Comparison of ENCODE assay signal across 10 mouse cellular contexts in genomic region chr6:124757909-124758848, GRCm38 (mm10). TPM values are rescaled to one million over a fixed set of nuclear protein-coding genes. Genes with fewer than 3 reads are reported as not detected.
DNase-seq lines count a peak whose midpoint lies in the region; ATAC-seq and TF ChIP-seq lines count a peak whose summit lies in the region.
"Had no signal": no experiment of that assay in that cellular context is flagged by ENCODE, and none has a peak within 500 bp of the region (broad histone marks: within the 10 kb centered on the region; RNA-seq: fewer than 3 reads in every experiment).

No protein-coding gene starts in this region.

- no peak overlapping the region for H3K4me3 ChIP-seq in liver, adult 2 months (ENCODE audit: insufficient read depth, low read depth, low read length)
- peak overlapping the region; percentile 85 for H3K4me3 ChIP-seq in intestine, postnatal 0 days (ENCODE audit: low read depth, low read length)
- peak overlapping the region; percentile 79 for H3K4me3 ChIP-seq in limb, embryonic 13.5 days
- H3K4me3 ChIP-seq in neural tube, embryonic 15.5 days (replicated peaks), result peak overlapping the region; percentile 74

- H3K36me3 ChIP-seq in liver, adult 2 months (ENCODE audit: control insufficient read depth, insufficient read depth, low read length), result peaks cover 2% of the 10 kb centered on the region; the same call in 1 of the 2 replicates
- no peaks in the 10 kb centered on the region for H3K36me3 ChIP-seq in intestine, postnatal 0 days (ENCODE audit: control insufficient read depth, insufficient read depth)
- H3K36me3 ChIP-seq in limb, embryonic 13.5 days, result peaks cover under 1% of the 10 kb centered on the region; the same call in 1 of the 2 replicates
- H3K36me3 ChIP-seq in neural tube, embryonic 15.5 days, result 0 out of 2 replicates have a peak, but pooled peaks cover 13% of the 10 kb centered on the region
- H3K36me3 ChIP-seq: G1E had no signal

- H3K4me2 ChIP-seq in intestine, postnatal 0 days (replicated peaks; ENCODE audit: low read depth), result peak overlapping the region; percentile 83
- peak overlapping the region; percentile 90 for H3K4me2 ChIP-seq in limb, embryonic 13.5 days (replicated peaks)
- H3K4me2 ChIP-seq in neural tube, embryonic 15.5 days, result peak overlapping the region; percentile 90

- no peaks in the 10 kb centered on the region for H3K9me3 ChIP-seq in intestine, postnatal 0 days (ENCODE audit: control insufficient read depth)
- H3K9me3 ChIP-seq in limb, embryonic 13.5 days, result no peaks in the 10 kb centered on the region
- no peaks in the 10 kb centered on the region for H3K9me3 ChIP-seq in neural tube, embryonic 15.5 days (replicated peaks)
- H3K9me3 ChIP-seq: G1E had no signal

- ATAC-seq in intestine, postnatal 0 days, result no peak
- no peak; the same call in 1 of the 2 replicates for ATAC-seq in limb, embryonic 13.5 days (ENCODE audit: low FRiP score, low read depth)
- ATAC-seq in neural tube, embryonic 15.5 days (ENCODE audit: low FRiP score), result 0 out of 2 replicates have a peak, but pooled peaks have one; percentile 4

- TF ChIP-seq CTCF in liver, adult 2 months (IDR thresholded peaks at IDR 0.05; ENCODE audit: low read depth, low read length), result no peak
- TF ChIP-seq CTCF in intestine, postnatal 0 days (IDR thresholded peaks at IDR 0.05; ENCODE audit: low read depth), result no peak

- 0 out of 2 replicates have a peak, but pooled peaks have one; percentile 15 for TF ChIP-seq POLR2A in liver, adult 2 months (IDR thresholded peaks at IDR 0.05; ENCODE audit: extremely low read depth, insufficient read depth, low read length)

- peak overlapping the region; percentile 39 for H3K27ac ChIP-seq in liver, adult 2 months (replicated peaks; ENCODE audit: insufficient read depth, low read depth, low read length)
- H3K27ac ChIP-seq in intestine, postnatal 0 days (ENCODE audit: low read depth, low read length), result peak overlapping the region; percentile 50
- H3K27ac ChIP-seq in limb, embryonic 13.5 days, result peak overlapping the region; percentile 99
- peak overlapping the region; percentile 98 for H3K27ac ChIP-seq in neural tube, embryonic 15.5 days (replicated peaks)

- peaks cover 33% of the 10 kb centered on the region for H3K4me1 ChIP-seq in liver, adult 2 months (ENCODE audit: control insufficient read depth, insufficient read depth, low read length)
- H3K4me1 ChIP-seq in intestine, postnatal 0 days (replicated peaks; ENCODE audit: control insufficient read depth, insufficient read depth, low read length), result no peaks in the 10 kb centered on the region
- peaks cover 48% of the 10 kb centered on the region for H3K4me1 ChIP-seq in limb, embryonic 13.5 days
- peaks cover 47% of the 10 kb centered on the region for H3K4me1 ChIP-seq in neural tube, embryonic 15.5 days

- peak; percentile 82 for DNase-seq in liver, adult 2 months (ENCODE audit: extremely low read depth, low read depth, low spot score)
- no peak for DNase-seq in liver
- DNase-seq in cerebellum, postnatal 10 days, result peak; percentile 79 to 81
- DNase-seq in gastrocnemius, postnatal 36 days, result peak; percentile 40 to 53
- no peak for DNase-seq in yolk sac, embryonic 10.5 days (ENCODE audit: low spot score)

- H3K79me2 ChIP-seq in liver, adult 2 months (ENCODE audit: control insufficient read depth, insufficient read depth, low read length), result peaks cover 27% of the 10 kb centered on the region

- H3K9ac ChIP-seq in liver, adult 2 months (ENCODE audit: low read depth, low read length), result peak overlapping the region; percentile 22; the same call in 1 of the 2 replicates
- peak overlapping the region; percentile 5; the same call in 1 of the 2 replicates for H3K9ac ChIP-seq in intestine, postnatal 0 days (ENCODE audit: low read depth, low read length)
- H3K9ac ChIP-seq in limb, embryonic 13.5 days, result peak overlapping the region; percentile 94
- H3K9ac ChIP-seq in neural tube, embryonic 15.5 days (replicated peaks), result peak overlapping the region; percentile 95; the same call in 1 of the 2 replicates

- intact Hi-C loops in gastrocnemius, postnatal 36 days (cut with DNase I), result loop anchor here (2.0 to 5.0 kb wide), 4 partner anchors 46 to 186 kb away; partner anchors contain the start of genes C1rb, Emg1, Lpcat3 and Phb2

- 42% methylated on average over 5 of the region's 5 CpGs for WGBS in liver, adult 2 months
- WGBS in intestine, postnatal 0 days, result 62% methylated on average over 5 of the region's 5 CpGs
- 38% methylated on average over 5 of the region's 5 CpGs for WGBS in limb, embryonic 13.5 days
- 26% methylated on average over 5 of the region's 5 CpGs for WGBS in neural tube, embryonic 15.5 days

- no peaks in the 10 kb centered on the region for H3K27me3 ChIP-seq in liver, adult 2 months (ENCODE audit: control insufficient read depth, insufficient read depth, low read length)
- no peaks in the 10 kb centered on the region for H3K27me3 ChIP-seq in intestine, postnatal 0 days (replicated peaks; ENCODE audit: control insufficient read depth, insufficient read depth, low read length)
- peaks cover 21% of the 10 kb centered on the region; the same call in 1 of the 2 replicates for H3K27me3 ChIP-seq in limb, embryonic 13.5 days
- no peaks in the 10 kb centered on the region for H3K27me3 ChIP-seq in neural tube, embryonic 15.5 days (replicated peaks)

RNA-seq across cellular contexts. Expression of gene Atn1, which starts 1.9 kb away (rescaled TPM):
- total RNA-seq in liver, adult 2 months (2014; rRNA removed), result 1.4 and 1.5 TPM in 2 replicates
- 9.6 and 10.9 TPM in 2 replicates for polyA plus RNA-seq in liver, adult 2 months (2012; rRNA removed)
- total RNA-seq in gastrocnemius, postnatal 36 days (2021), result 10 to 100 TPM; 38.3 to 40.7 TPM
- 7.6 and 8.4 TPM in 2 replicates for polyA plus RNA-seq in intestine, postnatal 0 days (2015; fragmentation: Nextera tagmentation; extraction: Ambion mirVana)
- polyA plus RNA-seq in limb, embryonic 13.5 days (2015; fragmentation: Nextera tagmentation; extraction: Ambion mirVana), result 19.6 and 20.0 TPM in 2 replicates
- 23.1 and 24.0 TPM in 2 replicates for polyA plus RNA-seq in neural tube, embryonic 15.5 days (2015; fragmentation: Nextera tagmentation; extraction: Ambion mirVana)

RNA-seq across cellular contexts. Expression of gene Gm45234, which starts 2.4 kb away (rescaled TPM):
- not detected in 2 replicates for total RNA-seq in liver, adult 2 months (2014; rRNA removed)
- not detected in 2 replicates for polyA plus RNA-seq in liver, adult 2 months (2012; rRNA removed)
- under 1 TPM in 1 of 2 experiments, not detected in 1; 0.08 TPM for total RNA-seq in gastrocnemius, postnatal 36 days (2021)
- not detected in 2 replicates for polyA plus RNA-seq in intestine, postnatal 0 days (2015; fragmentation: Nextera tagmentation; extraction: Ambion mirVana)
- polyA plus RNA-seq in limb, embryonic 13.5 days (2015; fragmentation: Nextera tagmentation; extraction: Ambion mirVana), result 0.11 TPM in 1 of 2 replicates, not detected in the other
- 0.17 TPM in 1 of 2 replicates, not detected in the other for polyA plus RNA-seq in neural tube, embryonic 15.5 days (2015; fragmentation: Nextera tagmentation; extraction: Ambion mirVana)
- total RNA-seq: G1E; hematopoietic stem cell, adult 5-6 weeks had no signal
- polyA plus RNA-seq: G1E had no signal

RNA-seq across cellular contexts. Expression of gene Eno2, which starts 11.3 kb away (rescaled TPM):
- 0.09 and 0.67 TPM in 2 replicates for total RNA-seq in liver, adult 2 months (2014; rRNA removed)
- 0.19 and 0.34 TPM in 2 replicates for polyA plus RNA-seq in liver, adult 2 months (2012; rRNA removed)
- total RNA-seq in gastrocnemius, postnatal 36 days (2021), result 1 to 10 TPM; 1.4 to 1.8 TPM
- polyA plus RNA-seq in intestine, postnatal 0 days (2015; fragmentation: Nextera tagmentation; extraction: Ambion mirVana), result 3.5 and 4.6 TPM in 2 replicates
- 7.2 and 7.7 TPM in 2 replicates for polyA plus RNA-seq in limb, embryonic 13.5 days (2015; fragmentation: Nextera tagmentation; extraction: Ambion mirVana)
- polyA plus RNA-seq in neural tube, embryonic 15.5 days (2015; fragmentation: Nextera tagmentation; extraction: Ambion mirVana), result 197 and 226 TPM in 2 replicates

RNA-seq across cellular contexts. Expression of gene Grcc10, which starts 17.0 kb away (rescaled TPM):
- total RNA-seq in liver, adult 2 months (2014; rRNA removed), result 125 and 140 TPM in 2 replicates
- polyA plus RNA-seq in liver, adult 2 months (2012; rRNA removed), result 203 and 216 TPM in 2 replicates
- 100 to 1,000 TPM; 150 to 160 TPM for total RNA-seq in gastrocnemius, postnatal 36 days (2021)
- polyA plus RNA-seq in intestine, postnatal 0 days (2015; fragmentation: Nextera tagmentation; extraction: Ambion mirVana), result 238 and 259 TPM in 2 replicates
- 480 and 513 TPM in 2 replicates for polyA plus RNA-seq in limb, embryonic 13.5 days (2015; fragmentation: Nextera tagmentation; extraction: Ambion mirVana)
- polyA plus RNA-seq in neural tube, embryonic 15.5 days (2015; fragmentation: Nextera tagmentation; extraction: Ambion mirVana), result 572 and 623 TPM in 2 replicates

RNA-seq across cellular contexts. Expression of gene Ptpn6, which starts 19.7 kb away (rescaled TPM):
- total RNA-seq in liver, adult 2 months (2014; rRNA removed), result 16.7 and 19.7 TPM in 2 replicates
- 17.3 and 17.8 TPM in 2 replicates for polyA plus RNA-seq in liver, adult 2 months (2012; rRNA removed)
- 1 to 10 TPM in 1 of 2 experiments, under 1 TPM in 1; 0.64 to 2.5 TPM for total RNA-seq in gastrocnemius, postnatal 36 days (2021)
- polyA plus RNA-seq in intestine, postnatal 0 days (2015; fragmentation: Nextera tagmentation; extraction: Ambion mirVana), result 17.4 TPM in 2 replicates
- polyA plus RNA-seq in limb, embryonic 13.5 days (2015; fragmentation: Nextera tagmentation; extraction: Ambion mirVana), result 9.0 and 10.9 TPM in 2 replicates
- polyA plus RNA-seq in neural tube, embryonic 15.5 days (2015; fragmentation: Nextera tagmentation; extraction: Ambion mirVana), result 4.8 and 24.7 TPM in 2 replicates

Comparison
In these comparisons a context has a peak if more than half of its experiments do, and no peak if none do; other contexts are left out.
1. DNase-seq: peak in liver, adult 2 months (single experiment), cerebellum, postnatal 10 days (2 of 2) and gastrocnemius, postnatal 36 days (2 of 2); none in liver (single experiment) and yolk sac, embryonic 10.5 days (single experiment).
2. H3K27ac ChIP-seq: peak in every context shown above with its lines; median percentile 99 in limb, embryonic 13.5 days; 98 in neural tube, embryonic 15.5 days; 50 in intestine, postnatal 0 days; 39 in liver, adult 2 months.
3. H3K9ac ChIP-seq: peak in every context shown above with its lines; median percentile 95 in neural tube, embryonic 15.5 days; 94 in limb, embryonic 13.5 days; 22 in liver, adult 2 months; 5 in intestine, postnatal 0 days.
4. RNA of gene Eno2, which starts 11.3 kb away (polyA plus RNA-seq): 197 to 226 TPM in neural tube, embryonic 15.5 days; 7.2 to 7.7 TPM in limb, embryonic 13.5 days, 3.5 to 4.6 TPM in intestine, postnatal 0 days and 0.19 to 0.34 TPM in liver, adult 2 months; every median in the first group is over 10 times any median in the second.
5. Peak in every context shown above with its lines, with median percentiles within 50 percentile points of each other: H3K4me2 ChIP-seq.